Mouse (Mus musculus) cerebellum, postnatal 25 days (tissue): ENCODE data around the gene Il2rg.

Experiments used
- DNase-seq, 2 experiments: peaks; one replicate each; pipeline ENCODE4 v3.0.0; 2021; ENCODE audit warnings: mixed read lengths in 2 of 2

Il2rg gene

DNA sequence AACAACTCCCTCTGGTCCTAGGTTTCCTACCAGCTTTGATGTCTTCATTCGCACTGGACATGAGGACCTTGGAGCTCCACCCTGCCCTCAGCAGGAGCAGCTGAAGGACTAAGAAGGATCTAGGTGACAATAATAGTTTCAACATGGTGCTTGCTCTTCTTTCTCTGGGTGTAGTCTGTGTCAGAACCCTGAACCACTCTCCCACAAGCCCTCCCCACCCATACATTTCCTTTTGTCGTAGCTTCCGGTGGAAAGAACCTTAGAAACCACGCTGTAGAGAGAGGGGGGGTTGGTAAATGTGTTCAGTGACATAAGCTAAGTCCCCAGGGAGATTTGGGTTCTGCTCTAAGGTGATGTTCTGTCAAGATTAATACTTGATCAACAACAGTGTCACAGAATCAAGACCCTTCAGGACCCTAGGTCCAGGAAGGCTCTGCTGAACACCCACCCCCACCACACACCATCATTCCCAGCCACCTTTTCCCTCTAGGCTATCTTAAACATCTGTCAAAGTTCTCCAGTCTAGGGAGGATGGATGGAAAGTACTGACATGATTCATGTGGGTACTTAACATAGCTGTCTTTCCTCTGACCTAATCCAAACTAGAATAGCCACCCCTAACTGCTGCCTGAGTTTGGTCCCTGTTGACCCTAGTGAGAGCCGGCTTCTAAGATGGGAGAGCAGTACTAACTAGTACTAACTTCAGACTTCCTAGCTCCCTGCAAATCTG is at the start of gene Il2rg:
TSS of gene Il2rg (minus strand) at position 231 of the 730 bp plus-strand sequence.
- DNase-seq = no peak

DNA sequence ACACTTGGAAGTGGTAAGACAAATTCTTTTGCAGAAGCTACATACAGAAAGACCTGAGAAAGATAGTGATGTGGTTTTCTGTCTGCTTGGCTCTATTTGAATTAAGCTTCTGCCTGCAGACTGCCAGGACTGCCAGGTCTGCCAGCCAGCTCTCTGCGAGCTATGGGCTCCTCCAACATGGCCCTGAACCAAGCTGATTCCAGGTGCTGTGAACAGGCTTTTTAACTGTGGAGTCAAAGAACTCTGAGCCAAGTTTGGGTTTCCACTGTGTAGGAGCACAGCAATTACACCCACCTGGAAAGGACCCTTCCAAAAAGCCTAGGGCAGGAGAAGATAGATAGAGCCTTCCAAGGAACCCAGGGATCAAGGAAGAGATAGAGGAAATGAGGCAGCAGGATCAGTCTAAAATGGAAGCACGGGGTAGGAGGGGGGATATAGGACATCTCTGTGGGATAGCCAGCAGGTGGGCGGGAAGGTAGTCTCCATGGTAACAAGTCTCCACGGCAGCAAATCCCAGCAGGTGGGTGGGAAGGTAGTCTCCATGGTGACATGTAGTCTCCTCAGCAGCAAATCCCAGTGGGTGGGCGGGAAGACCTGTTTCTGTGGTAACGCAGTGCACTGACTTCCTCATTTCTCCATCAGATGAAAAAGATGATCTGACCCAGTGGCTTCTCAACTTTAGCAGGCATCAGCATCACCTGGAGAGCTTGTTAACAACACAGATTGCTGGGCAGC is 45.7 kb upstream of the Il2rg start:
- DNase-seq = peak; percentile 33 to 59

- no peak for DNase-seq
Measured at GRCm38 (mm10) chrX:101309299-101309698, 41.2 kb upstream of the Il2rg start.

- DNase-seq = peak; percentile 65 to 76
Measured at GRCm38 (mm10) chrX:101304646-101305045, 36.6 kb upstream of the Il2rg start.

DNA sequence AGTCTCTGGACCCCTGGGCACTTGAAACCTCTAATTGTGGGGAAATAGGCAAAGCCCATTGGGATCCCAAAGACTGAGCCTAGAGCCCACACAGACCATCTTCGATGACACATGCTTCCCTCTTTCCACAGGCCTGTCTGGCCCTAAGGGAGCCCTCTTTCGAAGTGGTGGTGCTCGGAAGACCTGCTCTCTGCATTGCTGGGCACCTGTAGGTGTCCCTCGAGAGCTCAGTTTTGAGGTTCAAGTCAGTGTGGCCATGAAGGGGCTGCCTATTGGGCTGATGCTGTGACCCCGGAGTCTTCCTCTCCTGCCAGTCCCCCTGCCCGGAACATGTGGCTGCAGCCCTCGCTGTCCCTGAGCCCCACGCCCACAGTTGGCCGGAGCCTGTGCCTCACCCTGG is 33.6 kb upstream of the Il2rg start:
- peak; percentile 44 to 48 for DNase-seq

DNA sequence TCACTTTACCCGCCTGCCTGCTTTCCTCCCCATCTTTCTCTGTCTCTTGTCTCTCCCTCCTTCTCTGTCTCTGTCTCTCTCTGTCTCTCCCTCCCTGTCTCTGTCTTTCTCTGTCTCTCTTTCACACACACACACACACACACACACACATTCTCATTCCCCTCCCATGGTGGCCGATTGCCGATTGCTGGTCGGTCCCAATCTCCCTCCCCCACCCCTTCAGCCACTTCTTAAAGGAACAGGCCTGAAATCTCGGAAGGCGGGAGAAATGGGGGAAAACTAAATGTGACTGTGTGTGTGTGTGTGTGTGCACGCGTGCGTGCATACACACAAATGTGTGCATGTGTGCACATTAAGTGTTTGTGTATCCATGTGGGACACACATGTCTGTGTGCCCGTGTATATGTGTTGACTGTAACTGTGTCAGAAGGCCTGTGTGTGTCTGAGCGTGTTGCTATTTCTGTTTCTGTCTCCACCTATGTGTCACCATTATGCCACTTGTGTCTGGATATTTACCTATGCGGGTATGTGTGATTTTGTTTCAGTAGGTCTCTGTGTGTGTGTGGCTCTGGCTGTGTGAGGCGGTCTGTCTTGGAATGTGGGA is 32.5 kb upstream of the Il2rg start:
- peak in 1 of 2 experiments; percentile 56 for DNase-seq

DNA sequence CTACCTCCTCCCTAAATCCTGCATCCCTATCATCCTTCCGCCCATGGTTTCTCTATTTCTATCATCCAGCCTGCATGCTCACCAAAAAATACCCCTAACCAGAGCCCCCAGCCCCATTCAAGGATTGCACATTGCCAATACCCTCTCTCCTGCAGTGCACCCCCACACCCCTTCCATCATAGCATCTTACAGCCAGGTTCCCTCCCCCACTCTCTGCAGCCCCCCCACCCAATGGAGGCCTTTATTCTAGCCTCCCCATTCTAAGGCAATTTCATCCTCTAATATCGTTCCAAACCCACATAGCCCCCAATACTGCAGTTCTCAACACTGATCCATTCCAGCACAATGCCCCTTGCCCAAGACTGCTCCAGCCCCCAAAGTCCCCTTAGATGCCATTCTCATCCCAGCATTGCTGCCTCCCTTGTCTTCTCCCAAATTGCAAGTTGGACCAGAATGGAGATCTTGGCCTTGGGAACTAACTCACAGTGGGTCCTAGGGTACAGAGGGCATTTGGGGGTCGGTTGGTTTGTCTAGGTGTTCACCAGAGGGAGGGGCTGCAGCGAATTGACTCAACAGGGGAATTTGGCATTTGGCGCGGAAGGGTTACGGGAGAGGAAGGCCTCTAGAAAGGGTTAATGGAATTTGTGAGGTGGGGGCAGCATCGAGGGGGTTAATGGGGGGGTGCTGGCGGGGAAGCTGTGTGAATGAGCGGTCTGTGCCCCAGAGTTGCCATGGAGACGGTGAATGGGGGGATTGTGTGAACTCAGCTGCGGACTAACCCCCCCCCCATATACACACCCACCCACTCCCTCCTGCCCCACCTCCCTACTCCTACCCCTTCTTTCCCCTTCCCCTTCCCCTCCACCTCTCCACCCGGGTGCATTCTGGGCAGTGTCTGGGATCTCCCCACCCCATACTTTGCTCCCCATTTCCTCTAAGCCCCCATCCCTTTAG is 31.7 kb upstream of the Il2rg start:
- no peak for DNase-seq

- peak; percentile 66 to 85 for DNase-seq
Measured at GRCm38 (mm10) chrX:101299055-101299454, 31.0 kb upstream of the Il2rg start, which contains the start of gene Nlgn3. Nlgn3 (plus strand) TSS chrX:101299168.

GRCm38 (mm10) chrX:101290111-101290510 is 22.1 kb upstream of the Il2rg start:
- DNase-seq = no peak

GRCm38 (mm10) chrX:101289037-101289436 is 21.0 kb upstream of the Il2rg start:
- no peak for DNase-seq

- DNase-seq = no peak
Measured at GRCm38 (mm10) chrX:101288432-101288831, 20.4 kb upstream of the Il2rg start.

DNA sequence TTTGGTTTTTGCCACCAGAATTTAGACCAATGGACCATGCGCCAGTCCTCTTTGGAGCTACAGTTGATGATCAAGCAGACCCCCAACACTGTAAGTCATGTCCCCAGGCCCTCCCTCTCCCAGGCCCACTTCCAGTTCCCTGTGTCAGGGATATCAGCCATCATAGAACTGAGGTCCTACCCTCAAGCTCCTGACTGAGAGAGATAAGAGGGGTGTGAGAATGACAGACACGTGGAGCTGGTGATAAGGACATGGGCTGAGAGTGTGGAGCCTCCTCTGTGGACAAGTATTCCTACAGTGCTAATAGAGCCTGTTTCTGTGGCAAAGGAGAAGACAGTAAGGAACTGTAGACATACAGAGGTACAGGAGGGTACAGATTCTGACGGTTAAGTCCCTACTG is 19.5 kb upstream of the Il2rg start:
- no peak for DNase-seq

GRCm38 (mm10) chrX:101285953-101286670 is 18.1 kb upstream of the Il2rg start:
- DNase-seq = no peak

DNA sequence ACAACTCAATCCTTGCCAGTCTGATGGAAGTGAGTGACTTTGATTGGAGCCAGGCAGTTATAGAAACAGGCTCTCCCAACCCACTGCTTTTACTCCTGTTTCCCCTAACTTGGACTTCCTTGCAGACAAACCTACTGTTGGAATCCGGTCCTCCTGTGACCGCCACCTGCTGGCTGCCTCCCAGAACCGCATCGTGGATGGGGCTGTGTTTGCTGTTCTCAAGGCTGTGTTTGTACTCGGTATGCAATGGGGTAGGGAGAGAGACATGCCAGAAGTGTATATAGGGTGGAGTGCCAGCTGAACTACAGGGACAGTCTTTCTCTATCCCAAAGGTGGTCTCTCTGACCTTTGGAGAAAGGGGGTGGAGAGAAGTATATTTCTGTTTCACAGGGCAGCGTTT is 17.5 kb upstream of the Il2rg start:
- peak; percentile 66 to 78 for DNase-seq

DNA sequence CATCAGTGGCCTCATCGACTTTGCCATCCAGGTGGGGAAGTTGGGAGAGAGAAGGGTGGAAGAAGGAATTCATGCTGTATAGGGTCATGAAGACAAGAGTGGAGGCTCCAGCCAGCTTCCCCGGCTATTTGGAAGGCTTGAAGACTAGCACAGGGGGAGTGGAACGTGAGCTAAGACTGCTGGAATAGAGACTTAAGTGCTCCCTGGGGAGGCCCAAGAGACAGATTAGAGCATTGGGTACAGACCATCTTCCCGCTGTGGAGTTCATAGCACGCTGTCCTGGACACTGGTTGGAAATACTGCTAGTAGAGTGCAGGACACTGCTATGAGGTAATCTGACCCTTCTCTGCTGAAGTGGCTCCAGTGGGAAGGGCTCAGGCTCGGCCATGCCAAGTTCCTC is 14.8 kb upstream of the Il2rg start:
- DNase-seq = no peak

DNA sequence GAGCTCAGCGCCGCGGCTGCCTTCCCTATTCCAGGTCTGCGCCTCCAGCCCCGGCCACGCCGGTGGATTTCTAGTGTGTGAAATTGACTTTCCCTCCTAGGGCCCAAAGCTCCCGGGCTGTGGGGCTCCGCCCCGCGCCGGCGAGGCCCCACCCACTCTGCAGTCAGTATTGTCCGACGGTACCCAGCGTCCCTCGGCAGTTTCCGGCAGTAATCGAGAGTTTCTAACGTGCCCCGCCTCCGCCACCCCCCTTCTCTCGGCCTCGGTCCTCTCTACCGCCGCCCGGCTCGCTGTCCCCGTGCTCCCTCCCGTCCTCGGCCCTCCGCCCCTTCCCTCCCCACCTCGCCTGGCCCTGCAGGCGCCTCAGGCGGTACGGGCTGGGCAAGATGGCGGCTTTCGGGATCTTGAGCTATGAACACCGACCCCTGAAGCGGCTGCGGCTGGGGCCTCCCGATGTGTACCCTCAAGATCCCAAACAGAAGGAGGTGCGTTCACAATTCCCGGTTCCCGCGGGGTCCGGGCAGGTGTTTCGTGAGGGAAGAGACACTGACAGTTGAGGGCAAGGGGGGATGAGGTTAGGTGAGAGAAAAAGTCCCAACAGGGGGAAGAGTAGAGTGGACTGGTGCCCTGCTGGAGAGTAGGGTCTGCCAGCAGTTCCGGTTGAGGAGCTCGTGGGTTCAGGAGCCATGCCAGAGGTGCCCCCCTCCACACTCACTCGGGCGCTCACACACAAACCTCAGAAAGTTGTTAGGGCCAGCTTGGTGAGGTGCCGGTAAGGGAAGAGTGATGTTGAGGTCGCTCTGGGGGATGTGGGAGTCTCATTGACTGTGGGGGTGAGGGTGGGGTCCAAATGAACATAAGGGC is 6.1 kb upstream of the Il2rg start, which contains the start of gene Med12:
TSS of gene Med12 (plus strand) at position 156 of the 864 bp plus-strand sequence.
- DNase-seq = peak; percentile 88 to 94

GRCm38 (mm10) chrX:101273410-101273809 is 5.4 kb upstream of the Il2rg start:
- DNase-seq = no peak

- DNase-seq = no peak
Measured at GRCm38 (mm10) chrX:101268755-101269124, 685 bp upstream of the Il2rg start, which contains the start of gene Gm20489. Gm20489 (minus strand) TSS chrX:101269023.

DNA sequence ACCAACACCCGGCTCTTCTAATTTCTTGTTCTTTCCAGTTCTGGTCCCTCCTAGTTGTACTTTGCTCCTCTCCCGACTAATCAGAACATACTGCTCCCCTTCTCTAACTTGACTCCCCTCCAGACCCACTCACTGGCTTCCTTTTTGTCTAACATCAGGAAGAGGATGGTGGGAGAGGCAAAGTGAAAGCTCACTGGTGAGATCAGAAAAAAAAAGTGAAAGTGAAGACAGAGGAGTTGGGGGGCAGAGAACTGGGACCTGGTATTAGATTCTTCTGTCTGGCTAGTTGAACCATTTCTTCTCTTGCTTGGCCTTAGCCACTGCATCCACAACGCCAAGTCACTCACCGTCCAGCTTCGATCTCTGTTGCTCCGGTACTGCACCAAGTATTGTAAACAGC is 1.4 kb downstream of the Il2rg start:
- DNase-seq = no peak

DNA sequence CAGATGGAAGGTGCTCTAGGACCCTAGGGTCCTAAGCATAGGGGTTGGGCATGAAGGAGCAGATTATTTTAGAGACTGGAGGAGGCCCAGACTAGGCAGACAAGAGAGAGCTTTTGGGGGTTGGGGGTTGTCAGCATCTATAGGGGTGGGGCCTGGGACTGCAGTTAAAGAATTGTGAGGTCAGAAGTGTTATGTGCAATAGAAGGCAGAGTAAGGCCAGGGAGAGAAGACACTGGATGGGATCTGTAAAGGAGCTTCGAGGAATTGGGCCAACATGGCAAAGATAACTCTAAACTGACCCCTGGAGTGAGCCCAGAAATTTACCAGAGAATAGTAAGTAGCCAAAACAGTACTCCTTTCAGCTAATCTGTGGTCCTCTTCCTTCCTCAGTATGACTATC is 4.2 kb downstream of the Il2rg start, which contains the start of gene Gm614:
TSS of gene Gm614 (minus strand) at position 101 of the 400 bp plus-strand sequence.
- DNase-seq = no peak
